Mouse (Mus musculus) thymus, postnatal 10 days (tissue): ENCODE data around the gene Macrod2.

Source experiments
- DNase-seq, 2 experiments: peaks; one replicate each; pipeline ENCODE4 v3.0.0; 2021; ENCODE audit warnings: low spot score in 2 of 2

Macrod2 gene

GRCm38 (mm10) chr2:141057455-141057833, 662.3 kb downstream of the Macrod2 start:
- DNase-seq = no peak

DNA sequence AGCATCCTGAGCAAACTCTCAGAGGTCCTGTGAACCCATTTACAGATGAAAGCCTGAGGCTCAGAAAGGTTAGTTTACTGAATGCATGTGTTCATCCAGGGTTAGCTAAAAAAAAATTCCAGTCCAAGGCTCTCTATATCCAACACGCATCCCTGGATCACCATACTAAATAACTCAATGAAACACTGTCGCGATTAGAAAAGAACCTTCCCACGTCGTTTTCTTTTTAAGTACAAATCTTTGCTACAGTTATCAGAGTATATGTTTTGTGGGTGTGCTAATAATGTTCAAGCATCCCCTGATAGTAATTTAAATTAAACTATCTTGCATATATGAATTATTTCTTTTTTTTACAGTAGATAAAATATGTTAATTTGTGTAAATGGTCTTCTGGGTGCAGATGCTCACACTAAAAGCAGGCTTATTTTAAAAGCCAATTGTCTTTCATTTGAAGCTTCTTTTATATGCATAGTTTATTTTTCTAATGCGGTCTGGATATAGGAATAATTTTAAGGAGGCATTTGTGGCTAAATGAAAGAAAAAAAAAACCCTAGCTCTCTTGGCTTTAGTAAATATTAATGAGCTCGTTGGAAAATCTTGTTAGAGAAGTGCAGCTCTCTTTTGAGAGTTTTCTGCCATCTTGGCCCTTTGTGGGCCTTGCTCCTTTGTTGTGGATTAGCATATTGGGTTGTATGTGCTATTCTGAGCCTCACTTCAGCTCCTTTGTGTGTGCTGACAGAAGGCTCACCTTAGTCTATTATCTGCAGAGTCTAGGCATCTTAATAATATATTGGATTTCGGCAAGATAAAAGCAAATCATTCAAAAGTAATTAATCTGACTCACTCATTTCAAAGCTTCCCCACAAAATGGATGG, 679.1 kb downstream of the Macrod2 start:
- no peak for DNase-seq

DNA sequence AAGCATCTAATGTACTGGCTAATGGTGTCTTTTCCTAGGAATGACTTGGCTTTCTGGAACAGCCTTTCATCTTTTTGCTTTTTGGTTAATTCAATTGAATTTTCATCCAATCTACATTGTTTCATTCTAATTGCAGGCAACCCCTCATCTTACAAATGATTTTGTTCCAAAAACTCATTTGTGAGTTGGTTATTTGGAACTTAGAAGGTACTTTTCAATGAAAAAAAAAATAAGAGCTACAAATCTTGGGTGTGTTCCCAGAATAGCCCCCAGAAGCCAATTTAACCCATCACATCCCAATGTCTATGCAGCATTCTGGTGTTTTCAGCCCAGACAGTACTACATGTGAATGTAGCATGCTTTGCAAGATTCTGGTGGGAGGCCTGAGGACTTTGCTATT, 683.1 kb downstream of the Macrod2 start:
- no peak for DNase-seq

GRCm38 (mm10) chr2:141091320-141091719, 696.2 kb downstream of the Macrod2 start:
- no peak for DNase-seq

DNA sequence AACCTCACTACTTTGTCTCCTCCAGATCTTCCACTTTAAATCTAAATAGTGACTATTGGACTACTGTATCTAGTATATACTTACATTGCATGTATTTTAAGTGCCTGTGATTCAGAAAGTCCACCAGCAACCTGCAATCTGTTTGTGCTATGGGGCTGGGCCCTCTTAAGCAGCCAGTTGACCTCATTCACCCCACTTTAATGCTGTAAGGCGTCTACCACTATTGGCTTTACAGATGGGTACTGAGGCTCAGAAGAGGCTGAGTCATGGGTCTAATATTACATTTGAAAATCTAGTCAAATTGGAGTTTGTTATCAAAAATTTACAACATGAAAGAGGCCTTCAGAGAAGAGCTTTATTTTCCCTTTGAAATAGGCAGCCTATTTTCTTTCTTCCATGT, 722.5 kb downstream of the Macrod2 start:
- DNase-seq = no peak

- no peak for DNase-seq
Measured at GRCm38 (mm10) chr2:141123875-141124274, 728.8 kb downstream of the Macrod2 start.

- DNase-seq = no peak
Measured at GRCm38 (mm10) chr2:141125638-141126037, 730.5 kb downstream of the Macrod2 start.

DNA sequence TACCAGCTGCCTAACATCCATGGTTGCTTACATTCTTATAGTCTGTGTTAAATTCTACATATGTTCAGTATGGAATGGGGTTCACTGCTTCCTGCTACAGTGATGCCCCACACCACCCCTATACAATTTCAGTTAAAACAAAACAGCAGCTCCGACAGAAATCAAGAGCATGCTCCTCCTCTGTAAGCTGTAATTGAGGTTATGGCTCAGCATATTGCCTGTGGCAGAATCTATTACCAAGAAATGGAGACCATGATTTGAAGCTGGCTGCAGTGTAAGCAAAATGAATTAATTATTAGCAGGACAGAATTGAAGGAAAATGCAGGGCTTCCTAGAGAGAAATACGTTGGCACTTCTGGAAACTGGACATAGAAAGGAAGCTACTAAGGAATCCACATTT, 747.2 kb downstream of the Macrod2 start:
- DNase-seq = no peak

- no peak for DNase-seq
Measured at GRCm38 (mm10) chr2:141152011-141152772, 757.1 kb downstream of the Macrod2 start.

DNA sequence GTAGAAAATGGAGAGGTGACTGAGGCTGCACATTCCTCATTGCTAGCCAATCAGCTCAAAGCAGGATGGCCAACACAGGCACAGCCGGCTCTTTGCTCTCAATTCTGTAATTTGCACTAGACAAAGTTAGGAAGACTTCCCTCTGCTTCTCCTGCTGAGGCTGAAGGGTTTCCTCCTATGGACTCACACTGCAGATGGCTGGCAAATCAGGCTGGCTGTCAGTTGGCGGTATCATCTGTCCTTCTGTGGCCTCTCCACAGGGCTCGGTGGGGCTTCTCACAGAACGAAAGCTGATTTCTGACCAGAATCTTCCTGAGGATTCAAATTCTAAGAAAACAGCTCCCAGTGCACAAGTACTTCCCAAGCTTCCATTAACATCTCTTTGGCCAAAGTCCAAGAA, 760.9 kb downstream of the Macrod2 start:
- no peak for DNase-seq

DNA sequence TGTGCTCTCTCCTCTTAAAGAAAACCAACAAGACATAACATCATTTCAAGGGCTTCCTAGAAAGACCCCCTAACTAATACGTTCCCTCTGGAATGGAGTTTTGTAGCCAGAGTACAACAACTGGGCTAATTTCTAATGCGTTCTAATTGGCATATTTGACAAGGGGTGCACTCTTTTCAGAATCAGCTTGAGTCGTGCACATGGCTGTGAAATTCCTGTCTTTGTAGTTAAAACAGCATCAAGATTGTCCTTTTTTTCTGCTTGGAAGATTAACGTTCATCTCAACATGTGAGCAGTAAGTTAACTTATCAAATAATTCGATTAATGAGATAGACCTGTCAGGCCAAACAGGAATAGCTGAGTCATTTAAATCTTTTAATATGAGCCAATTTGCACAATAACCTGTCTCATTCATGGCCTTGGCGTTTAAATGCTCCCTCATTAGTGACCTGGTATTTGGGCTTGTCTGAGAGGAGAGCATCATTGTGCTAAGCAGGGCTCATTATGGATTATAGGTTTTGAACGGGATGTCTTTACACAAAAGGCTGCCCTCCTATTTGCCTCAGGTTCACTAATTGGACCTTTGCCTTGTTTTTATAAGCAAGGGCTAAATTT, 762.0 kb downstream of the Macrod2 start:
- DNase-seq = no peak

DNA sequence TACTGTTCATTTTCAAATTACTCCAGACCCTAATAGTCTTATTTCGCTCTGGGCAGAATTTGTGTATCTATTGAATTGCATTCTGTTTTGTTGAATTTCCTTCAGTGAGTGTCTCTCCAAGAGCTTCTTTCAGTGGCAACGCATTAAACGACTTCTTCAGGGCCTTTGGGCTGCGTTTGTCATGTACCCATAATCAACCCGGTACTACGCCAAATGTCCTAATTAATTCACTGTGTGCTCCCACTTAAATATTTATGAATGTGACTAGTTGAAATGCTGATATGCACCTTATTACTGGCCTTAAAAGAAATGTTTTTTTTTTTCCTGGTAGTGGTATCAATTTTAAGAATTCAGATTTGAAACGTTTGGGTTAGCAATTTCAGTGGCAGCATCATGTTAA, 763.1 kb downstream of the Macrod2 start:
- DNase-seq = no peak

- DNase-seq = no peak
Measured at GRCm38 (mm10) chr2:141163918-141164317, 768.8 kb downstream of the Macrod2 start.

GRCm38 (mm10) chr2:141169586-141169985, 774.5 kb downstream of the Macrod2 start:
- no peak for DNase-seq

GRCm38 (mm10) chr2:141173167-141173566, 778.1 kb downstream of the Macrod2 start:
- no peak for DNase-seq

DNA sequence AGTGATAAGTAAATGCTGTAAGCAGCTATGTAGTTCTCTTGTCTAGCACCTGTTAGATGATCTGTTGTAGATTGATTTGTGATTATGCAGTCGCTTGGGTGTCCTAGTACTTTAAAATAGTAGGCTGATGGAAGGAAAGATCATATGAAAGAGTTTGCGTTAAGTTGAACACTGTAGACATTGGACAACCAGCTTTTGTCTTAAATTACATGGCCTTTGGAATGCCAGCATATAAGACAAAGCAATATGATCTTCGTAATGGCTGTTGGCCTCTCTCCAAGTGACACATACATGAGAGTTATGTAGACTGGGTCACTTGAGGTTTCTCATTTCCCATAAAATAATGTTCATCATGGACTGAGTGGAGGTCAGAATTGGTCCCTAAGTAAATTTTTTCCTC, 778.5 kb downstream of the Macrod2 start:
- DNase-seq = no peak

DNA sequence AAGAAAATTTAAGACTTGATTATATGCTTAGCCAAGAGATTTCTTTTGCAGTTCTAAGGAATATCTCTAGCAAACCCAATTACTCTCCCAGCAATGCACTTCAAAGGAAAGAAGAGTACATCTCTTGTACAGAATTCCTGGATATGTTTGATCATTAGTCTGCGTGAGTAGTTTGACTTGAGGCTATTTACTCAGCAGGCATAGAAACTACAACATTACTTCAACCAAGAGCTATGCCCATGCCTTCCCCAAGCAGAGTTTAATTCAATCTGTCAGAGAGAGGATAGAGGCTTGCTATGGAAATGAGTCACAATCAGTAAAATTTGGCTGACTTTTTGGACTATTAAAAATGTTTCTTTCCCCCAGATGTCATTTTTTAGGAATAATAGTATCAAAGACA, 785.5 kb downstream of the Macrod2 start:
- DNase-seq = no peak

GRCm38 (mm10) chr2:141182034-141182759, 787.1 kb downstream of the Macrod2 start:
- no peak for DNase-seq

DNA sequence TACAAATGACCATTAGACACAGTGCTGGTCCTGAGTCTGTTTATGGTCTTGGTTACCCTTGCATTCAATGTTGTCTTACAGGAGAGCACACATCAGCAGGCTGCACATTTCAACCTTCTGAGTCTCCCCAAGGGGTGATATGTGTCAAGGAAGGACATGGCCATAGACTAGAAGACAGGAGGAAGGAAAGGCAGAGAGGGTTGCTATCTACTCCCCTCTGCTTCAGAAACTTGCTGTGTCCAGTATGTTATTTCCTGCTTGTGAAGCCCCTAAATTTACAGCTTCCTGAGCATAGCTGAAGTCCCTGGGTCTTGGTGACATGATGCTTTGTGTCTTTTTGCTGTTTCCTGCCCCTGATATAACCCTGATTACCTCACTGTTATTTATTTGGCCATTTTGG, 799.4 kb downstream of the Macrod2 start:
- no peak for DNase-seq

DNA sequence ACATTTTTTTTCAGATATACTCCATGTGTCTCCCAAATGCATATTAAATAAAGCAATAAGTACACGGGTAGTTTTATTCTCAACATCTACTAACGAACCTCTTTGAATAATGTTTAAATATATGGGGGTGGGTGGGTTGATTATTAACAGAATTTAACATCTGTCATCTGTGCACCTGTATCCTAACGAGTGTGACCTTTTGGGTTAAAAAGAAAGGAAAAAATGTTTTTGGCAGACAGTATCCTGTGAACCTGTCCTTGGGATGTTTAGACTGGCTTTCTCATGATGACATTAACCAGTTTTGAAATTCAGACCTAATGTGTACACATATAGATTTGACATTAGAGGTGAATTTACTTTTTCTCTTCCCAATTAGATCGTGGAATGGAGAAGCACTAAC, 805.4 kb downstream of the Macrod2 start:
- no peak for DNase-seq

- no peak for DNase-seq
Measured at GRCm38 (mm10) chr2:141201303-141202014, 806.4 kb downstream of the Macrod2 start.
